Mouse (Mus musculus) common myeloid progenitor, adult 5-6 weeks (primary cell): ENCODE results near the gene Fgfr2. TPM values are rescaled to one million over a fixed set of nuclear protein-coding genes. Genes with fewer than 3 reads are reported as not detected.

ENCODE experiments used
- ATAC-seq: replicated peaks from 2 replicates; pipeline ENCODE4 v1.8.0; 2016; ENCODE audit warnings: low read depth, mild to moderate bottlenecking, moderate TSS enrichment, inconsistent platforms; ENCODE audit not compliant: poor library complexity, severe bottlenecking
- total RNA-seq: library from RNA; stranded (forward); fragments of 200-1000, 187-1606 nt; gene quantifications from 2 replicates; pipeline ENCODE4 v1.2.3, GENCODE M21; 2017

The Fgfr2 gene
- total RNA-seq, 1 experiment from 2014 or later, result not detected

DNA sequence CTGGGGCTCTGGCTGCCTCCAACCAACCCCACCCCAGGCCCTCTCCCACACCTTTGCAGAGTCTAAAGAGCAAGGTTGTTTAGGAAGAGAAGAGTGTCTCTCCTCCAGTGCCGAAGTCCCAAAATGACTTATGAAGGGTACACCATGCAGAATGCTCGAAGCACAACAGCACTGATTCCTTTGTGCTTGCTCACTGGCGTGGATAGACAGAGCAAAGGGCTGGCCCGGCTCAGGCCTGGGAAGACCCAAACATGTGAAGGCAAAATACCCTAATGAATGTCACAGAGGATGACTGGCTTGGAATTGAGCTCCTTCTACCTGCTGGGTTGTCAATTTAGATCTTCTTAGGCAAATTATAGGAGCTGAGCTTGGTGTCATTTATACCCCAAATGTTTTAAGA lies 2914.5 kb downstream of the Fgfr2 start:
- no peak for ATAC-seq

- ATAC-seq, result no peak
Measured at GRCm38 (mm10) chr7:130206181-130206582, 2917.0 kb downstream of the Fgfr2 start.

DNA sequence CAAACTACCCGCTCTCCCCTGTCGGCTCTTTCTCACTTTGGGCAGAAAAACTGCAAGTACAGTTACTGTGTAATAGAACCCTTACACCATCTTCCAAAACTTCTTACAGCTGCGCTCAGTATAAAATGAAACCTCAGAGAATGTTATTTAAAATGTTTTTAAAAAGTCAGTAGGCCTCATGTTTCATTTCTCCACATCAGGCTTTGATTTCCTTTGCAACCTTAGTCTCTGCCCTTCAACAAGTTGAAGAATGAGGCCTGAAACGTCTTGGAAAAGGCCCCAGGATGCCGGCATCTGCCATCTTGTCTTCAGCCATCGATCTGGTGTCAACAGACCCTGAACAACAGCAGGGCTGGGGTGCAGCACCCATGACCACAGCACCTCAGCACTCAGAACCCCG lies 2918.0 kb downstream of the Fgfr2 start:
- ATAC-seq, result no peak

DNA sequence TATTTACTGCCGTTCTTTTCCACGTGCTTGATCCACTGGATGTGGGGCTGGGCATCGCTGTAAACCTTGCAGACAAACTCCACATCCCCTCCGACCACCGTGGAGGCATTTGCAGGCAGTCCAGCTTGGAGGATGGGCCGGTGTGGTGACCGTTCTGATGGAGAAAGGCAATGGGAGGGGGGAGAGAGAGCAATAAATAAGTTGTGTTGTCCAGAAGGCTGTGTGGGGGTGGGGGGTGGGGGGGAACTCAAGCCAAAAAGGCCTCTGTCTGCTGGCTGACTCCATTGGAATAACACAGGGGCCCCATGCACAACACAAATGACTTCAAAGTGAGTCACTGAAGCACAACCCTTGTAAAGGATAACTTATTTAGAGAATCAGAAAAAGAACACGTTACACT lies 2922.1 kb downstream of the Fgfr2 start:
- no peak for ATAC-seq

DNA sequence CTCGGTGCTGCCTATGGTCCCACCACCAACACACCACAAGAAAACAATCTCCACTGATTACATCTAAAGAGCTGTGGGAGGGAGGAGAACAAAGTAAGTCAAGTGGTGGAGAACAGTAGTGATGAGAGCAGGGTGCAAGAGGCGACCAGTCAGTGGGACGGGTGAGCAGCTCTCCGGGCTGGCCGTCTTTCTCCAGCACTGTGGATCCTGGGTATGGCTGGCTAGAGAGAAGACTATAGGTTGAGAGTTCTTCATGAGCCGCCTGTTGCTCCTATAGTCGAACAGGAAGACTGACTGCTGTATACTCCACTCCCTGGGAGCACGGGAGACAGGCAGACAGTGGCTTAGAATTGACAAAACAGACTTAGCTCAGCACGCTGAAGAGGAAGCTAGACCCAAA lies 2923.2 kb downstream of the Fgfr2 start:
- no peak for ATAC-seq

GRCm38 (mm10) chr7:130199317-130199716 lies 2923.8 kb downstream of the Fgfr2 start:
- no peak for ATAC-seq

- ATAC-seq, result no peak
Measured at GRCm38 (mm10) chr7:130195081-130195480, 2928.1 kb downstream of the Fgfr2 start.

DNA sequence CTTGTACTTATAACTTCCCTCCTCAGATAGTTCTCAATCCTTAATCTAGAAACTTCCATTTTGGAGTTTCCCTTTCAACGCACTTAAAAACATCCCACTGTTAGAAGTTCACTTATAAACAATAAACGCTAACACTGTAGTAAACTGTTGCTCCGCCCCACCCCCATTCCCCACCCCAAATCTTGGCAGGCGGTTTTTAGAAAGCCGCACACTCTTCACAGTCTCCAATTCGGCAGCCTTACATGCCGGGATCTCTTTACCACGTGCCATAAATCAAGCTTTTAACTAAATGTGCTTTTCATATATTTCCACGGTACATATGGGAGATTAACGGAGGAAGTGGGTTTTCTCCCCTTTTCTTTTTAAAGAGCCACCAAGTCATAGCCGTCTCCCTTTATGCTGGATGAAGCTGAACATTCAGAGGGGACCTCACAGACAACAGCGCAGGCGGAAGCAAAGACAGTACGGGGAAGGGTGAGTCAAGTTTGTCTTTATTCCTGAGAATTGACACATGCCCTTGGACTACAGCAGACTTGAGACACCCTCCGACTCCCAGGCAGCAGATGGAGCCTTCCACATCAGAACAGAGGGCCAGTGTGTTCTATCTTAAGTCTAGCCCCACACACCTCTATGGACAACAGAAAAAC lies 2932.7 kb downstream of the Fgfr2 start:
- ATAC-seq, result no peak

DNA sequence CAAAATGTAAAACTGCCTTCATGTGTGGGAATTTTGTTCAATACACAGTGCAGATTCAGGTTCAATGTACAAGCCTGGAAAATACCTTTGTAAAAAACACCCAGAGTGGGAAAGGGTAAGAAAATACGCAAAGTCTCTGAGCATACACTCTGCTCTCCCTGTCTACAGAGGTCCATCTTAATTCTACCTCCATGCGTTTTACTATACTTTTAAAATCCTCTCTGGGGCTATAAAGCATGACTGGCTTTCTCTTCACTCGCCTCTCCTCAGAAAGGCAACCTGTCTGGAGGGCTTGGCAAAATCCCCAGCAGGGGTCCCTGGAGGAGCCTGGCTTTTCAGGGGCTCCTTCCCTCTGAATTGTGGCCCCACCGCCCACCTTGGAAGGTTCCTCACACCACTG lies 2933.2 kb downstream of the Fgfr2 start:
- no peak for ATAC-seq

GRCm38 (mm10) chr7:130188108-130188507 lies 2935.0 kb downstream of the Fgfr2 start:
- no peak for ATAC-seq

DNA sequence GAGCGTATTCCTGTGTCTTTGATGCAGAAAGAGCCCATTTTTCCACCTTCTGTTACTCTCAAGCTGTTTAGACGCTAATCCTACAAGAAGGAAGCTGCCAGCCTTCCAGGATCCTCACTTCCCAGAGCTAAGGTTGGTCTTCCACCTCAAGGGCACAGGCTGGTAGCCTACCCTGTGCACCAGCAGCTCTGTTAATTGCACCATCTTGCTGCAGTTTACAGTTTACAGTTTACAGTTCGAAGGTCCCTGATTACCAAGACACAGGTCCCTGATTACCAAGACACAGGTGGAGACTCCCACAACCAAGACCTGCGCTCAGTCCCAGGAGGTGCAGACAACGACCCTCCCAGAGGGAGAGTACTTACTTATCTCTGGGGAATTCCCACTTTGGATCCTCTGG lies 2938.3 kb downstream of the Fgfr2 start:
- ATAC-seq, result no peak

DNA sequence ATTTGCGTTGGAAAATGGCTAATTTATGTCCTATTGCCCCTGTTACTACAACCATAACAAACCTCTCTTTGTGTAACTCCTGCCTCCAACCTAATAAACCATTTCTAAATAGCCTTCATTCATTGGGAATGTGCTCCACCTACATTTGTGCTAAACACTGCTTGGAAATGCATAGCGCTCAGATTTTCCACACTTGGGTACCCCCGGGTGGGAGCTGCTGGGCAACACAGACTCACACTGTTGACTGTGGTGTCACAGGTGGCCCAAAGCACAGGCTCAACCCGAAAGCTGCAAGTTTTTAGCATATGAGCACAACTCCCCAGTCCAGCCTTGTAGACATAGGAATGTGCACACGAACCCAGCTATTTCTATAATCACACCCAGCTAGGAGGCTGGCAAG lies 2939.2 kb downstream of the Fgfr2 start:
- no peak for ATAC-seq

DNA sequence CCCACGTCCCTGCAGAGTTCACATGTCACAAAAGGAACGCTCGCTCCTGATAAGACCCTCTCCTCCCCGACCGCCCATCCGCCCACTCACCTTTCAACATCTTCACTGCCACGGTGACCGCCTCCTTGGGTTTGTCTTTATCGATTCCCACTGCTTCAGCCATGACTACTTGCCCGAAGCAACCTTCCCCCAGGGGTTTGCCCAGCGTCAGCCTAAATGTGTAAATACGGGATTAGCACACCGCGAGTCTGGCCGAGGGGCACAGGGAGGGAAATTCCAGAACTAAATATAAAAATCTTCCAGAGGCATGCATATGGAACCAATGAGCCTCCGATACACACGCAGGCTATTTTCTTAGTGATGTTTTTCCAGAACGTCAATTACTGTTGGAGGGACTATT lies 2940.6 kb downstream of the Fgfr2 start:
- ATAC-seq, result no peak

DNA sequence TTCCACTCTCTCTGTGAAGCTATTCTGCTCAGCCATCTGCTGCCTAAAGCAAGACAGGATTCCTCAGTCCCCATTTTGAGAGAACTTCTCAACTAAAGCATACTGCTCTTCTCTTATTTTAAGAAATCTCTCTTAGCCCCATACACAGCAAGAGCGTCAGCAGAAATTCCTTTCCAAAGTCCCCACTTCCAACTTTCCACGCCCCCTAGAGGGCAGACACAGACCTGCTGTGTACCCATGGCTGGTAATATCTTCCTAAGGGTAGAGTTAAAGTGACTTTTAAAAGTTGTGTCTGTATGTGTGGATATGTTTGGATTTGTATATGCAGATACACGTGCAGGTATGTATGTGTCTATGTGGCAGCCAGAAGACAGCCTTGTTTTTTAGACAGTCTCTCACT lies 2944.2 kb downstream of the Fgfr2 start:
- no peak for ATAC-seq

DNA sequence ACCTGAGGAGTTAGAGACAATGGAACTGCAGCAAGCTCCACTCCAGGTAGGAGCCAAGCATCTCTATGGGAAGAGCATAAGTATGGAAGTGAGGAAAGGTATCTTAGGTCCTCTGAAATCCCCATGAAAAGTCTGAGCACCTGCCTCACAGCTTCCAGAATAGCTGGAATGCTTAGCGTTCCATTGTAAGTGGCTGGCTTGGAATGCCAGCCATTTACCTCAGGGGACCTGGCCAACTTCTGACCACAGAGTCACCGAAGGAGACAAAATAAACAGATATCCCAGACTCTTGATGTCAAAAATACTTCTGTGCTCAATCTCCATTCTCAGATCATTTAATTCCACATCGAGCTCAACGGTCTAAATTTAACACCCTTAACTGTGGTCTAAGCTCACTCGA lies 2946.1 kb downstream of the Fgfr2 start:
- no peak for ATAC-seq

DNA sequence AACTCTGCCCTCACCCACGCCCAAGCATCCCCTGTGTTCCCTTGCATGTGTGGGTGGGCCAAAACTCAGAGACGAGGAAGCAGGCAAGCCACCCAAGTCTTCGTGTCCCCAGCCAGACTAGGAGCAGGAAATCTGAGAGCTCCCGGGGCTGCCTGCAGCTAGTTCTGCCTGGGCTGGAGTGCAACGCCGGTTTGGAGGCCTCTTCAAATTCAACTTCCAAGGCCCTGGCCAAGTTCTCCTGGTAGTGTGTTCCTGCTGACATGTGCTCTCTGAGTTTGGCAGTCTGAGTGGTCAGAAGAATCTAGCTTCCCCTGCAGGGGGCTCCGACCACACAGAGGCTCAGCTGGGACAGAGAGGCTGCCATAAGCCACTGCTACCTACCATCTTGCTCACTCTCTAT lies 2948.6 kb downstream of the Fgfr2 start:
- no peak for ATAC-seq

GRCm38 (mm10) chr7:130173914-130174313 lies 2949.2 kb downstream of the Fgfr2 start:
- no peak for ATAC-seq

DNA sequence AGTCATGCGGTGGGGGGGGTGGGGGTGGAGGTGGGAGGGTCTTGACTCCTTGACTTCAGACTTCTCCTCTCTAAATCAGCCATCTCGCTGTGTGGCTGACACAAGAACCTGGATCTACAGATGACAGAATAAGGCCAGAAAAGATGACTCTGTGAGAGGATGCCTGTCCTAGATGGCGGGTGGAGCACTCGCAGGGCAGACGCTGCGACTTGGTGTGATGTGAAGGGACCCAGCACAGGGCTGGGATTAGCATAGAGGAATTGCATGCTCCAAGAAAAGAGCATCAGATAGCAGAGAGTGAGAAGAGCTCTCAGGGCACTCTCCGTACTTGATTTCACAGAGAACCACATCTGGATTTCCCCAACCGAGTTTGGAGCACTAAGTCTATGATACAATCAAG lies 2953.0 kb downstream of the Fgfr2 start:
- ATAC-seq, result no peak

DNA sequence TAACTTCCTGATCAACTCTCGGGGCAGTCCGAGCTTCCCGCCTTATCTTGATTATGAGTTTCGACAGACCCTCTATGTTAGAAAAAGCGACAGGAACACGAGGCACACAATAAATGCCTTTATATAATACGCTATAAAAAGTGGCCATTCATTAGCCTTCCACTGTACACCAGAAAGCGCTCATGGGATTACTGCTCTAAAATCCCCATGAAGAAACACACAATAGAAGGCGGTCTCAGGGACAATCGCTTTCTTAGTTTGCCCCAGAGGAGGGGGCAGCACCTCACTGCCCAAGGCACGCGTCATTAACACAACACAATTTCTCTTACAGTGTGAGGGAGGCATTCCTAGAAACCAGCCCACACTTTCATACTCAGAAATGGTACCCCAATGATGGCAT lies 2954.9 kb downstream of the Fgfr2 start:
- ATAC-seq, result no peak

DNA sequence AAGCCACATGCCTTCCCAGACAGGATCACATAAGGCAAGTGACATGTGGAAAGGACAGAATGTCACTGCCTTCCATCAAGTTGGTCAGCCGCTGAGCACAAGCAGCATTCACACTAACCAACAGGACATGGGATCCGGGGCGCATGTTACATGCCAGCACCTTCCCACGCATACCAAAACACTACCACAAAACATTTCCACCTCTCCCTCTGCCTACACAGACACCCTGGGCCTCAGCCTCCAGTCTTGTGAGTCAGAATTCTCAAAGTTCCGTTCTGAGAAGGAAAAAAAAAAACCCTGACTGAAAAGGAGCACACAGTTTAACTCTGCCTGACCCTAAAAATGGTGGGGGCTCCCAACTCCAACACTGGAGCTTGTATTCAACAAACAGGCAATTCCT lies 2955.9 kb downstream of the Fgfr2 start:
- no peak for ATAC-seq

DNA sequence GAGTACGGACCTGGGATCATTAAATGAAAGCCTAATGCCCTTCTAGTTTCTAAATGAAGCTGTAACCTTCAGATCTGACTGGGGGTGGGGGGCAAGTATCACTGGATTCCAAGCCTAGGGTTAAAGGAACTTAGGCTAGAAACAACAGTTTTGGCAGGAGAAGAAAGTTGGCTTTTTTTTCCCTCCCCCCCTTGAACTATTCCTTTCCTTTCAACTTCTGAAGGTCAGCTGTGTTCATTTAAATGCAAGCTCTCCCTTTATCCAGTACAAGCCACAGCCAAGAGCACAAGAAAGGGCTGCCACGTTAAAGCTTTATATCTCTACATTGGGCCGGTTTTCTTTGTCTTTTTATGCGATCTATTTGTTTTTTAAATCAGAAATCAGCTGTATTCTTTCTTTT lies 2957.0 kb downstream of the Fgfr2 start:
- no peak for ATAC-seq

DNA sequence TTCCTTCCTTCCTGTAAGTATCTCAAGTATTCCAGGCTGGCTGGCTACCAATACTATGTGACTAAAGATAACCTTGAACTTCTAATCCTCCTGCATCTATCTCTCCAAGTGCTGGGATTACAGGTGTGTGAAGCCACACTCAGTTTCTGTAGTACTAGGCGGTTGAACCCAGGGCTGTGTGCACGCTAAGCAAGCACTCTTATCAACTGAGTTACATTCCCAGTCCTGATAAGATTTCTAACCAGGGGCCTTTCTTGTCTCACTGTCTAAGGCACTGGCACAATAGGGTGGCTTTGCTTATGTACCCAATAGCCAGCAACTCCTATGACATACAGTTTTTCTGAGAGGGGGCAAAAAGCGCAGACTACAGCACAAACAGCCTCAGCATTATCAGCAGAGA lies 2957.7 kb downstream of the Fgfr2 start:
- ATAC-seq, result no peak

DNA sequence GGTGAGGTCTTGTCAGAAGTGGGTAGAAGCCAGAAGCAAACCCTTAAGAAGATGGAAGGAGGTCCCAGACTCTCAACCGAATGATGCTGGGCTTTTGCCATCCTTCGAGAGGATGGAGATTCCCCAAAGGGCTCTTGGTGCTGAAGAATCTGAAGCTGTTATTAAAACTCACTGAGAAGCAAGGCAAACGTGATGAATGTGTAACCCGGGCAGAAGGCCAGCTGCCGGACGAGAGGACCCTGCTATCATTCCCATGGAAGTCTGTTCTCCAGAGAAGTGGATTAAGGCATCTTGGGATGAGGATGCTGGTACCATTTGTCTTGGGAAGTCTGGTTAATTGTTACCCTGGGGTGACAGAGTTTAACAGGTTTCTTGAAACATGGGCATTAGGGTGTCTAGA lies 2960.4 kb downstream of the Fgfr2 start:
- ATAC-seq, result no peak
